In genomic region chr19:57941529-57941928, GRCm38 (mm10) we compare ENCODE assay signal across 9 mouse cellular contexts.
DNase-seq lines count a peak whose midpoint lies in the region; ATAC-seq lines count a peak whose summit lies in the region.
"Had no signal": no experiment of that assay in that cellular context is flagged by ENCODE, and none has a peak within 500 bp of the region (broad histone marks: within the 10 kb centered on the region; RNA-seq: fewer than 3 reads in every experiment).

No protein-coding gene starts in this region.

- H3K9me3 ChIP-seq in heart, embryonic 11.5 days (replicated peaks; ENCODE audit: control insufficient read depth, low read length): no peaks in the 10 kb centered on the region
- no peaks in the 10 kb centered on the region for H3K9me3 ChIP-seq in heart, embryonic 12.5 days (replicated peaks)

- no peak overlapping the region for H3K27ac ChIP-seq in heart, embryonic 11.5 days (ENCODE audit: low read depth, low read length)
- H3K27ac ChIP-seq in heart, embryonic 12.5 days (ENCODE audit: poor library complexity, severe bottlenecking): no peak overlapping the region

- no peaks in the 10 kb centered on the region for H3K36me3 ChIP-seq in heart, embryonic 11.5 days (ENCODE audit: control insufficient read depth, insufficient read depth, low read length)
- no peaks in the 10 kb centered on the region for H3K36me3 ChIP-seq in heart, embryonic 12.5 days

- no peak overlapping the region for H3K9ac ChIP-seq in heart, embryonic 11.5 days (ENCODE audit: low read depth, low read length)
- H3K9ac ChIP-seq in heart, embryonic 12.5 days: no peak overlapping the region

- H3K4me1 ChIP-seq in heart, embryonic 11.5 days (ENCODE audit: control insufficient read depth, insufficient read depth, low read length): no peaks in the 10 kb centered on the region; the same call in 1 of the 2 replicates
- H3K4me1 ChIP-seq in heart, embryonic 12.5 days (replicated peaks): no peaks in the 10 kb centered on the region

- no peak for ATAC-seq in heart, embryonic 11.5 days (replicated peaks; ENCODE audit: insufficient number of reproducible peaks, low FRiP score, low TSS enrichment)
- ATAC-seq in heart, embryonic 12.5 days (ENCODE audit: insufficient number of reproducible peaks, low FRiP score): no peak
- ATAC-seq: CD4-positive, CD25-positive, alpha-beta regulatory T cell, adult 4 months had no signal

- H3K4me2 ChIP-seq in heart, embryonic 11.5 days: no peak overlapping the region
- no peak overlapping the region for H3K4me2 ChIP-seq in heart, embryonic 12.5 days

- H3K27me3 ChIP-seq in heart, embryonic 11.5 days (ENCODE audit: control insufficient read depth, insufficient read depth, low read length): no peaks in the 10 kb centered on the region
- no peaks in the 10 kb centered on the region for H3K27me3 ChIP-seq in heart, embryonic 12.5 days (replicated peaks)

- 72% methylated on average over 8 of the region's 8 CpGs for WGBS in heart, embryonic 11.5 days (ENCODE audit: insufficient replicate concordance)
- WGBS in heart, embryonic 12.5 days: 69% methylated on average over 8 of the region's 8 CpGs

- no peak overlapping the region for H3K4me3 ChIP-seq in heart, embryonic 11.5 days (ENCODE audit: low read depth, low read length)
- no peak overlapping the region for H3K4me3 ChIP-seq in heart, embryonic 12.5 days

- peak; percentile 55 for DNase-seq in layer of hippocampus, adult 11-12 months (ENCODE audit: low spot score)
- no peak for DNase-seq in layer of hippocampus, postnatal 25 days (ENCODE audit: extremely low spot score in 1 of 2, low spot score in 1 of 2)
- DNase-seq in frontal cortex, postnatal 10 days (ENCODE audit: low spot score in 2 of 2): peak; percentile 39 to 44
- peak; percentile 42 to 50 for DNase-seq in layer of hippocampus, postnatal 36 days
- DNase-seq in right cerebral cortex, postnatal 10 days (ENCODE audit: low spot score in 2 of 2): peak; percentile 76 to 82
- DNase-seq in adrenal gland, postnatal 10 days: no peak

Comparison
In these comparisons a context has a peak if more than half of its experiments do, and no peak if none do; other contexts are left out.
1. DNase-seq: peak in layer of hippocampus, adult 11-12 months (single experiment), frontal cortex, postnatal 10 days (2 of 2), layer of hippocampus, postnatal 36 days (2 of 2) and right cerebral cortex, postnatal 10 days (2 of 2); none in layer of hippocampus, postnatal 25 days (0 of 2) and adrenal gland, postnatal 10 days (single experiment).